In genomic region chr5:129583761-129584582, GRCm38 (mm10) we compare ENCODE assay signal across 8 mouse cellular contexts. TPM values are rescaled to one million over a fixed set of nuclear protein-coding genes. Genes with fewer than 3 reads are reported as not detected.
A peak's percentile ranks its signal among the peaks of the same experiment; 100 is the strongest.
DNase-seq lines count a peak whose midpoint lies in the region; ATAC-seq and TF ChIP-seq lines count a peak whose summit lies in the region.

TSS of gene Mmp17 (plus strand) at chr5:129584169.

- peak within 1 kb of the TSS; percentile 87 for H3K27ac ChIP-seq in hindbrain, embryonic 10.5 days
- no peak within 1 kb of the TSS for H3K27ac ChIP-seq in lung, embryonic 15.5 days
- H3K27ac ChIP-seq in olfactory bulb, adult 2 months (ENCODE audit: insufficient read depth, low read depth, low read length) = no peak within 1 kb of the TSS

- H3K4me1 ChIP-seq in hindbrain, embryonic 10.5 days (replicated peaks) = peaks cover 41% of the 10 kb centered on the region
- H3K4me1 ChIP-seq in lung, embryonic 15.5 days = peaks cover 26% of the 10 kb centered on the region
- peaks cover 18% of the 10 kb centered on the region for H3K4me1 ChIP-seq in olfactory bulb, adult 2 months (ENCODE audit: control insufficient read depth, insufficient read depth, low read length)

- peak; percentile 88 for ATAC-seq in lung, embryonic 15.5 days (ENCODE audit: borderline replicate concordance, extremely low read depth, low FRiP score, low TSS enrichment)

- peak within 1 kb of the TSS; percentile 73 for H3K4me3 ChIP-seq in hindbrain, embryonic 10.5 days
- H3K4me3 ChIP-seq in lung, embryonic 15.5 days = peak within 1 kb of the TSS; percentile 62
- H3K4me3 ChIP-seq in olfactory bulb, adult 2 months (ENCODE audit: insufficient read depth, low read depth, low read length) = peak within 1 kb of the TSS; percentile 74

- no peaks in the 10 kb centered on the region for H3K36me3 ChIP-seq in hindbrain, embryonic 10.5 days
- H3K36me3 ChIP-seq in lung, embryonic 15.5 days = no peaks in the 10 kb centered on the region

- peak; percentile 89 for DNase-seq in Muller cell, postnatal 12 days (ENCODE audit: inconsistent ontology term)
- DNase-seq in cerebellum, adult 9-11 months = peak; percentile 93
- peak; percentile 85 to 93 for DNase-seq in frontal cortex, adult 2 months (ENCODE audit: extremely low spot score in 1 of 2, low spot score in 1 of 2)
- DNase-seq in hindbrain, embryonic 10.5 days (ENCODE audit: low spot score) = peak; percentile 89
- DNase-seq in layer of hippocampus, adult 9-10 months (ENCODE audit: low spot score) = peak; percentile 93
- peak; percentile 75 to 84 for DNase-seq in thymus, adult 18-20 months

- H3K4me2 ChIP-seq in lung, embryonic 15.5 days = peak within 1 kb of the TSS; percentile 99

- peak; percentile 47; the same call in 1 of the 2 replicates for TF ChIP-seq POLR2A in olfactory bulb, adult 2 months (IDR thresholded peaks at IDR 0.05; ENCODE audit: insufficient read depth, low read depth, low read length)

- peak; percentile 95 for TF ChIP-seq CTCF in olfactory bulb, adult 2 months (IDR thresholded peaks at IDR 0.05; ENCODE audit: insufficient read depth, low read depth, low read length)

- WGBS in hindbrain, embryonic 10.5 days = under 1% methylated on average over 80 of the region's 80 CpGs
- WGBS in lung, embryonic 15.5 days = under 1% methylated on average over 80 of the region's 80 CpGs
- WGBS in olfactory bulb, adult 2 months = under 1% methylated on average over 80 of the region's 80 CpGs

- peak within 1 kb of the TSS; percentile 58 for H3K9ac ChIP-seq in lung, embryonic 15.5 days

- peaks cover 67% of the 10 kb centered on the region for H3K27me3 ChIP-seq in hindbrain, embryonic 10.5 days (ENCODE audit: insufficient read depth, poor library complexity, severe bottlenecking)
- H3K27me3 ChIP-seq in lung, embryonic 15.5 days = peaks cover 74% of the 10 kb centered on the region

- H3K9me3 ChIP-seq in hindbrain, embryonic 10.5 days = no peaks in the 10 kb centered on the region
- no peaks in the 10 kb centered on the region for H3K9me3 ChIP-seq in lung, embryonic 15.5 days

RNA-seq across cellular contexts. Expression of gene Mmp17, which starts in this region (rescaled TPM):
- 57.6 and 68.4 TPM in 2 replicates for polyA plus RNA-seq in frontal cortex, adult 2 months (2012; rRNA removed)
- 4.3 and 4.8 TPM in 2 replicates for polyA plus RNA-seq in hindbrain, embryonic 10.5 days (2016; fragmentation: Nextera tagmentation; extraction: Ambion mirVana)
- polyA plus RNA-seq in lung, embryonic 15.5 days (2015; fragmentation: Nextera tagmentation; extraction: Ambion mirVana) = 2.0 TPM in 2 replicates
- polyA plus RNA-seq in olfactory bulb, adult 2 months (2012; ENCODE audit: insufficient read depth, insufficient read length, low replicate concordance, missing spikeins) = not detected in 2 replicates

Comparison
In these comparisons a context has a peak if more than half of its experiments do, and no peak if none do; other contexts are left out.
1. RNA of gene Mmp17 (polyA plus RNA-seq): 57.6 to 68.4 TPM in frontal cortex, adult 2 months; 4.3 to 4.8 TPM in hindbrain, embryonic 10.5 days, 2.0 TPM in lung, embryonic 15.5 days and not detected in olfactory bulb, adult 2 months; every median in the first group is over 10 times any median in the second.
2. Peak in every context shown above with its lines, with median percentiles within 50 percentile points of each other: DNase-seq and H3K4me3 ChIP-seq.